Mouse (Mus musculus) fibroblast of lung, adult 2 months (primary cell): ENCODE measurements around the gene Ppp1r1b.

Experiments
- DNase-seq: peaks from one replicate; pipeline ENCODE4 v3.0.0-alpha.2; 2011; ENCODE audit warnings: low read depth

Gene Ppp1r1b

GRCm38 (mm10) chr11:98347385-98348082 is 670 bp upstream of the Ppp1r1b start:
- no peak for DNase-seq

- no peak for DNase-seq
Observed at GRCm38 (mm10) chr11:98349308-98349707, 1.1 kb downstream of the Ppp1r1b start.

GRCm38 (mm10) chr11:98352272-98352990 is 4.2 kb downstream of the Ppp1r1b start:
- no peak for DNase-seq

- DNase-seq = peak; percentile 65
Observed at GRCm38 (mm10) chr11:98353651-98354211, 5.5 kb downstream of the Ppp1r1b start.

- no peak for DNase-seq
Observed at GRCm38 (mm10) chr11:98354445-98354844, 6.2 kb downstream of the Ppp1r1b start.

GRCm38 (mm10) chr11:98355732-98356299 is 7.6 kb downstream of the Ppp1r1b start:
- no peak for DNase-seq

GRCm38 (mm10) chr11:98356625-98357394 is 8.6 kb downstream of the Ppp1r1b start:
- no peak for DNase-seq

- no peak for DNase-seq
Observed at GRCm38 (mm10) chr11:98357396-98358160, 9.4 kb downstream of the Ppp1r1b start.

- DNase-seq = peak; percentile 72
Observed at GRCm38 (mm10) chr11:98358161-98359083, 10.2 kb downstream of the Ppp1r1b start, which contains the start of gene Stard3. TSS of gene Stard3 (plus strand) at chr11:98358368.

- no peak for DNase-seq
Observed at GRCm38 (mm10) chr11:98360866-98361521, 12.8 kb downstream of the Ppp1r1b start.

GRCm38 (mm10) chr11:98363817-98364216 is 15.6 kb downstream of the Ppp1r1b start:
- no peak for DNase-seq

GRCm38 (mm10) chr11:98364410-98364809 is 16.2 kb downstream of the Ppp1r1b start:
- DNase-seq = no peak

- no peak for DNase-seq
Observed at GRCm38 (mm10) chr11:98366290-98366689, 18.1 kb downstream of the Ppp1r1b start.

GRCm38 (mm10) chr11:98367171-98367862 is 19.1 kb downstream of the Ppp1r1b start:
- no peak for DNase-seq

- DNase-seq = no peak
Observed at GRCm38 (mm10) chr11:98367863-98368186, 19.6 kb downstream of the Ppp1r1b start.

- no peak for DNase-seq
Observed at GRCm38 (mm10) chr11:98369337-98369736, 21.1 kb downstream of the Ppp1r1b start.

GRCm38 (mm10) chr11:98370588-98370987 is 22.4 kb downstream of the Ppp1r1b start:
- no peak for DNase-seq

GRCm38 (mm10) chr11:98371556-98372240 is 23.5 kb downstream of the Ppp1r1b start:
- DNase-seq = no peak
